Mouse (Mus musculus): ENCODE data around the gene Zc3h12d.

DNA sequence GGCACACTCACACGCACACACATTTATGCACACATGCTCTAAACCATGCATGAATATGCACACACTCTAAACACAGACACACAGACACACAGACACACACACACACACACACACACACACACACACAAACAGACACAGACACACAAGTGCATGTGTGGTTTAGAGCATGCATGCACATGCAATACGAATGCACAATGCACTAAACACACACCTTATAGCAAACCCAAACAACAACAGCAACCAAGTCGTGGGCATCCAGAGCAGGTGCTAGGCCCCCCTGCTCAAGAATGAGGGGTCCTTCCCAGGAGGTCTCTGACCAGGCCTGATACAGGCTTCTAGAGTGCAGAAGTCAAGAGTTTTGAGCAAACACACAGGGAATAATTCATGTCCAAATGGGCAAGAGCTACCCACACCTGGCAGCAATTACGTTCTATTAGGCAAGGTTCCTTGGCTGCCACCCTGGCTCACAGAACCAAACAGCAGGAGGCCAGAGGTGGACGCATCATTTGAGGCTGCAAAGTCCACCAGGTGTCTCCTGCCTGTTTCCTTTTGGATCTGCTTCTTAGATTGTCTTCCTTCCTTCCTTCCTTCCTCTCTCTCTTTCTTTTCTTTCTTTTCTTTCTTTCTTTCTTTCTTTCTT lies 39.2 kb downstream of the Zc3h12d start:
- no peak for TF ChIP-seq CTCF (IDR thresholded peaks at IDR 0.05; ENCODE audit: low read depth)
- TF ChIP-seq EP300 (IDR thresholded peaks at IDR 0.05; ENCODE audit: low read depth) = no peak
